Mouse (Mus musculus) heart, adult 2 months (tissue): ENCODE measurements around the gene Htra2.

Experiments used
- CTCF ChIP-seq: fragments of 200-600 bp; IDR thresholded peaks from 2 replicates; pipeline ENCODE4 v1.8.1; 2022; ENCODE audit warnings: antibody characterized with exemption, mild to moderate bottlenecking, moderate library complexity
- POLR2A ChIP-seq: fragments of 200-500 bp; IDR thresholded peaks from 2 replicates; pipeline ENCODE4 v1.6.1; 2011; ENCODE audit warnings: mild to moderate bottlenecking, low read depth, low read length, control low read depth; ENCODE audit not compliant: insufficient read depth

DNA sequence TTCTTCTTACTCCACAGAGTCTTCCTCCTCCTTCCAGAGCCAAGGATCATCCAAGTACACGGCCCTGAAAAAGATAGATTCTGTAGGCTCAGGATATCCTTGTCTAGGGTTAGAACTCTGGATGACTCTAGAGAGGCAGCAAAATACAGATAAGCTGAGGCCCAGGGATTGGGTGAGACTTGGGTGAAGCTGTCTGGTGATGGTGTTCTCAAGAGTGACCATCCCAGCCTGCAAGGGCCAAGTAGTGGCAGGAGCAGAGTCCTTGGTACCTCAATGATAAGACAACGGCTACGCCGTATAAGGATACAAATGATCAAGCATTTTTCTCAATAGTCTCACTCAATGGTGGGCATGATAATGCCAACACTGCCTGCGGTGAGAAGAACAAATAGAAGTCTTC, 51.2 kb downstream of the Htra2 start:
- TF ChIP-seq POLR2A, result no peak
- TF ChIP-seq CTCF, result no peak
